Mouse (Mus musculus): ENCODE data around the gene Ttn.

GRCm38 (mm10) chr2:76762154-76762553, 220.2 kb downstream of the Ttn start:
- TF ChIP-seq CTCF (IDR thresholded peaks at IDR 0.05; ENCODE audit: borderline replicate concordance, extremely low read depth, insufficient read depth, insufficient read length) (no peak), POLR2A (IDR thresholded peaks at IDR 0.05; ENCODE audit: borderline replicate concordance, extremely low read depth, insufficient read depth, insufficient read length, poor library complexity, severe bottlenecking) (no peak)

All from brain, embryonic 14.5 days (tissue).